Mouse (Mus musculus): ENCODE results near the gene Hsdl1. TPM values are rescaled to one million over a fixed set of nuclear protein-coding genes. Genes with fewer than 3 reads are reported as not detected.

Hsdl1 gene
- polyA plus RNA-seq, 1 experiment from 2014 or later, result 40.4 TPM

DNA sequence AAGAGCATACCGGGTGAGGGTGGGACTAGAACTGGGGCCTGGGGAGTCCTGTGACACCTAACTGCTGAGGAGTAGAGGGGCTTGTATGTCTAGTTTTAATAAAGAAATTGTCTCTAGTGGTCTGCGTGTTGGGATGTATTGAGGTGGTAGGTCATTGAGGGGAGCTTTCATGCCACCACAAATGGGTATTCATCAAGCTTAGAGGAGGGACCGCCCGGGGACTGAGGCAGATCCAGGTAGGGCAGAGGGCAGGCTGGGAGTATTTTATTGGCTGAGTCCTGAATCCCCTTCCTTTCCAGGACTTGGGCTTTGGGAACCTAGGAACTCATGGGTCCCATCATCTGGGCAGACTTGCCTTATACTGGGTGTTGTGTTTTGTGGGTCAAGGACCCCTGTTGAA, 41.8 kb upstream of the Hsdl1 start:
- no peak for DNase-seq (ENCODE audit: low spot score)
- H3K4me3 ChIP-seq (ENCODE audit: low read depth, low read length), result no peak overlapping the region
- H3K27me3 ChIP-seq (replicated peaks; ENCODE audit: control insufficient read depth, insufficient read depth, low read length), result peaks cover 8% of the 10 kb centered on the region; the same call in 1 of the 2 replicates
- no peak overlapping the region for H3K27ac ChIP-seq (ENCODE audit: low read depth, low read length)
- ATAC-seq (replicated peaks; ENCODE audit: low FRiP score), result no peak
- WGBS, result 88% methylated on average over 4 of the region's 4 CpGs
- H3K36me3 ChIP-seq (ENCODE audit: control insufficient read depth, insufficient read depth, low read length), result no peaks in the 10 kb centered on the region
- no peak overlapping the region for H3K9ac ChIP-seq (ENCODE audit: low read depth, low read length)
- H3K4me1 ChIP-seq (replicated peaks; ENCODE audit: control insufficient read depth, insufficient read depth, low read length), result no peaks in the 10 kb centered on the region
- H3K9me3 ChIP-seq (ENCODE audit: control insufficient read depth, low read length), result no peaks in the 10 kb centered on the region
- H3K4me2 ChIP-seq, result no peak overlapping the region

DNA sequence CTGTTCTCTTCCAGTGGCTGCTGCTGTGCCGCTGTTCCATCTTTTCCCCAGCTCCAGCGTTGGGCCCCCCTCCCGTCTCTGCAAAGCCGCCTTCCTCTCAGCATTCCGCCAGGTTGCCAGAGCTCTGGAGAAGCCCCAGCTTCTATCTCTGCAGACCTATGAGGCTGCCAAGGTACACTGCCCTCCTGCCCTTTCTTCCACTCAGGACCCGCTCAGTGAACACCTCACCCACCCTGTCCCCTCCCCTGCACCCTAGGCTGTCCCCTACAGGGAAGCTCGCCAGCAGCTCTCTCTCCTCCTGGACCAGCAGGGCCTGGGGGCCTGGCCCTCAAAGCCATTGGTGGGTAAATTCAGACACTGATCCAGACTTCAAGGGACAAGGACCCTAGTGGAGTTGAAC, 41.4 kb upstream of the Hsdl1 start:
- Histone ChIP-seq H3K9ac (ENCODE audit: low read depth, low read length) (no peak overlapping the region), H3K9me3 (ENCODE audit: control insufficient read depth, low read length) (no peaks in the 10 kb centered on the region), H3K27ac (ENCODE audit: low read depth, low read length) (no peak overlapping the region), H3K4me3 (ENCODE audit: low read depth, low read length) (no peak overlapping the region), H3K27me3 (replicated peaks; ENCODE audit: control insufficient read depth, insufficient read depth, low read length) (peaks cover 8% of the 10 kb centered on the region; the same call in 1 of the 2 replicates), H3K4me1 (replicated peaks; ENCODE audit: control insufficient read depth, insufficient read depth, low read length) (no peaks in the 10 kb centered on the region), H3K4me2 (no peak overlapping the region), H3K36me3 (ENCODE audit: control insufficient read depth, insufficient read depth, low read length) (no peaks in the 10 kb centered on the region)
- 64% methylated on average over 7 of the region's 7 CpGs for WGBS
- ATAC-seq (replicated peaks; ENCODE audit: low FRiP score), result no peak
- DNase-seq (ENCODE audit: low spot score), result no peak

DNA sequence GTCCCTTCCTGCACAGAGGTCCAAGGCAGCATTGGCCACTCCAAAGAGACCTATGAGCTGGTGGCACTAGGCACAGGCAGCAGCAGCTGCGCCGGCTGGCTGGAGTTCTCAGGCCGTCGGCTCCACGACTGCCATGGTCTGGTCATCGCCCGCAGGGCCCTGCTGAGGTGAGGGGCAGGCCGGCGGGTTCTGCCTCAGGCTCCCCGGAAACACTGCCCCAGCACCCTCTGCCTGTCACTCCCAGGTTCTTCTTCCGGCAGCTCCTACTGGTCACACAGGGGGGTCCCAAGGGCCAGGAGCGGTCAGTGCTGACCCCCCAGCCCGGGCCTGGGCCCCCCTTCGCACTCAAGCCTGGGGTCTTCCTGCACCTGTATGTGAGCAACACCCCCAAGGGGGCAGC, 40.1 kb upstream of the Hsdl1 start:
- H3K9me3 ChIP-seq (ENCODE audit: control insufficient read depth, low read length), result no peaks in the 10 kb centered on the region
- ATAC-seq (replicated peaks; ENCODE audit: low FRiP score), result no peak
- 75% methylated on average over 14 of the region's 14 CpGs for WGBS

DNA sequence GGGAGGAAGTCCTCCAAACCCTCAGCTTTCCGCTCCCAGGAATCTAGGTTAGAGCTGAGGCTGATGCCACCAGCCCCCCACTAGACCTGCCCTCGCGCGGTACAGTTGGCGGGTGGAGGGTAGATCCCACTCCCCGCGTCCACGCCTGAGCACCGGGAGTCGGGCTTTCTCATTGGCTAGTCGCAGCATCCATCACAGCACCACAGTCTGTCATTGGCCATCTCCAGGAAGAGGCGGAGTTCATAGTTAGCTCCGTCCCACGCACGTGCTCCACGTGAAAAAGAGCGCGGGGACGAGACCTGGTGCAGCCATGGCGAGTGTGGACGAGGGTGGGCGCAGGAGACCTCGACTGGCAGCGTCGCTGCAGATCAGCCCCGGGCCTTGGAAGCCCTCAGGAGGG, 37.5 kb upstream of the Hsdl1 start, which contains the start of gene Adad2:
Adad2 (plus strand) TSS at position 277 of the 400 bp plus-strand sequence.
- 73% methylated on average over 26 of the region's 26 CpGs for WGBS
- Histone ChIP-seq H3K4me2 (no peak within 1 kb of the TSS), H3K36me3 (ENCODE audit: control insufficient read depth, insufficient read depth, low read length) (no peaks in the 10 kb centered on the region), H3K9me3 (ENCODE audit: control insufficient read depth, low read length) (peaks cover 3% of the 10 kb centered on the region; the same call in 1 of the 2 replicates), H3K4me3 (ENCODE audit: low read depth, low read length) (no peak within 1 kb of the TSS), H3K27me3 (replicated peaks; ENCODE audit: control insufficient read depth, insufficient read depth, low read length) (peaks cover 8% of the 10 kb centered on the region; the same call in 1 of the 2 replicates), H3K9ac (ENCODE audit: low read depth, low read length) (no peak within 1 kb of the TSS), H3K27ac (ENCODE audit: low read depth, low read length) (no peak within 1 kb of the TSS), H3K4me1 (replicated peaks; ENCODE audit: control insufficient read depth, insufficient read depth, low read length) (no peaks in the 10 kb centered on the region)
- DNase-seq (ENCODE audit: low spot score) (no peak), ATAC-seq (replicated peaks; ENCODE audit: low FRiP score) (no peak)

More for the DNA sequence above, 40.1 kb upstream of the Hsdl1 start:
- H3K4me2 ChIP-seq, result no peak overlapping the region
- H3K4me3 ChIP-seq (ENCODE audit: low read depth, low read length), result no peak overlapping the region
- H3K27ac ChIP-seq (ENCODE audit: low read depth, low read length), result no peak overlapping the region
- H3K9ac ChIP-seq (ENCODE audit: low read depth, low read length), result no peak overlapping the region
- no peaks in the 10 kb centered on the region for H3K36me3 ChIP-seq (ENCODE audit: control insufficient read depth, insufficient read depth, low read length)
- H3K27me3 ChIP-seq (replicated peaks; ENCODE audit: control insufficient read depth, insufficient read depth, low read length), result peaks cover 8% of the 10 kb centered on the region; the same call in 1 of the 2 replicates
- no peak for DNase-seq (ENCODE audit: low spot score)
- H3K4me1 ChIP-seq (replicated peaks; ENCODE audit: control insufficient read depth, insufficient read depth, low read length), result no peaks in the 10 kb centered on the region

DNA sequence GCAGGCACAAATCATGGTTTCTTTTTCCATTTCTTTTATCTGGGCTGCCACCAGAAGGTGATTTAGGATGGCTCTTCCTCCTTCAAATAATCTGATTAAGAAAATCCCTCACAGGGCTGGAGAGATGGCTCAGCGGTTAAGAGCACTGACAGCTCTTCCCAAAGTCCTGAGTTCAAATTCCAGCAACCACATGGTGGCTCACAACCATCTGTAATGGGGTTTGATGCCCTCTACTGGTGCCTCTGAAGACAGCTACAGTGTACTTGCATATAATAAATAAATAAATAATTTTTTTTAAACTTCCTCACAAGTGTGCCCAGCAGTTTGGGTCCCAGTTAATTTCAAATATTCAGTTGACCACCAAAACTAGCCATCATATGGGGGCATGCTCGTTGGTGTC, 31.2 kb upstream of the Hsdl1 start:
- no peak overlapping the region for H3K4me3 ChIP-seq (ENCODE audit: low read depth, low read length)
- no peak overlapping the region for H3K9ac ChIP-seq (ENCODE audit: low read depth, low read length)
- WGBS, result 74% methylated on average over 2 of the region's 2 CpGs
- H3K27me3 ChIP-seq (replicated peaks; ENCODE audit: control insufficient read depth, insufficient read depth, low read length), result no peaks in the 10 kb centered on the region
- no peak for DNase-seq (ENCODE audit: low spot score)
- H3K4me2 ChIP-seq, result no peak overlapping the region
- no peak for ATAC-seq (replicated peaks; ENCODE audit: low FRiP score)
- peaks cover 10% of the 10 kb centered on the region for H3K4me1 ChIP-seq (replicated peaks; ENCODE audit: control insufficient read depth, insufficient read depth, low read length)
- H3K9me3 ChIP-seq (ENCODE audit: control insufficient read depth, low read length), result peaks cover 3% of the 10 kb centered on the region; the same call in 1 of the 2 replicates
- peaks cover 4% of the 10 kb centered on the region; the same call in 1 of the 2 replicates for H3K36me3 ChIP-seq (ENCODE audit: control insufficient read depth, insufficient read depth, low read length)
- H3K27ac ChIP-seq (ENCODE audit: low read depth, low read length), result no peak overlapping the region

DNA sequence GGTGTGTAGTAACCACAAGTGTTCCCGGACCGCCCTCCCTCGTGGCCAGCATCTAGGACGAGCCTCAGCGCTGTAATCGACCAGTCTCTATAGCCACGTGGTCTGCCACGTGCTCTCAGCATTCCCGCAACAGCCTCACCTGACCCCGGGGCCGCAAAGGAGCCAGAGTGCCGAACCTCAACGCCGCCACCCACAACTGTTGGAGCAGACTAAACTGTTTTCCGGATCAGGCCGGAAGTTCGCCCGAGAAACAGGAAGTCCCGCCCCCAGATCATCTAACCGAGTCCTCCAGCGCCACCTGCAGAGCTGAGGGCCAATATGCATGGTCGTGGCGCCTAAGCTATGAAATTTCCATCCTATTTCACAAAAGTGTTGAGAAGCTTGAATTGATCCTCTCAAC, 30.0 kb upstream of the Hsdl1 start, which contains the start of gene Taf1c:
Taf1c (minus strand) TSS at position 227 of the 400 bp plus-strand sequence.
- Histone ChIP-seq H3K27me3 (replicated peaks; ENCODE audit: control insufficient read depth, insufficient read depth, low read length) (no peaks in the 10 kb centered on the region), H3K4me3 (ENCODE audit: low read depth, low read length) (peak within 1 kb of the TSS; percentile 74), H3K9me3 (ENCODE audit: control insufficient read depth, low read length) (peaks cover 3% of the 10 kb centered on the region; the same call in 1 of the 2 replicates), H3K36me3 (ENCODE audit: control insufficient read depth, insufficient read depth, low read length) (peaks cover 14% of the 10 kb centered on the region), H3K9ac (ENCODE audit: low read depth, low read length) (peak within 1 kb of the TSS; percentile 76), H3K27ac (ENCODE audit: low read depth, low read length) (peak within 1 kb of the TSS; percentile 60; the same call in 1 of the 2 replicates), H3K4me1 (replicated peaks; ENCODE audit: control insufficient read depth, insufficient read depth, low read length) (peaks cover 10% of the 10 kb centered on the region), H3K4me2 (peak within 1 kb of the TSS; percentile 91)
- WGBS, result under 1% methylated on average over 23 of the region's 23 CpGs
- DNase-seq (ENCODE audit: low spot score), result peak; percentile 92
- ATAC-seq (replicated peaks; ENCODE audit: low FRiP score), result peak; percentile 82

DNA sequence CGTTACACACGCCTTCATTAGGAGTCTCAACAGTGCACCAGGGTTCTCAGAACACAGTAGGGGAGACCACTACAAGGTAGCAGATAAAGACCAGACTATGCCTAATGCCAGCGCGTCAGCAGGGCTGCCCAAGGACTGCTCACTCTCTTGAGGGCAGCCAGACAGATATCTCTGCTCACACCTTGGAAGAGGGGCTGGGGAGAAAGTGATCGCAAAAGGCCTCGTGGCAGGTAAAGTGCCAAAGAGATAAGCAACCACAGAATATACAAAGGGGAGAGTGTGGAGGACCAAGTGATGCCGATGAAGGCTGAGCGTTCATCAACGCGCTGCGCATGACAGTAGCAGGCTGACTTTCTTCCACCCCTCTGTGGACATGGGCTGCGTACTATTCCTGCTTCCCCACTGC, 29.4 kb upstream of the Hsdl1 start:
- WGBS, result 25% methylated on average over 12 of the region's 12 CpGs
- DNase-seq (ENCODE audit: low spot score), result no peak

DNA sequence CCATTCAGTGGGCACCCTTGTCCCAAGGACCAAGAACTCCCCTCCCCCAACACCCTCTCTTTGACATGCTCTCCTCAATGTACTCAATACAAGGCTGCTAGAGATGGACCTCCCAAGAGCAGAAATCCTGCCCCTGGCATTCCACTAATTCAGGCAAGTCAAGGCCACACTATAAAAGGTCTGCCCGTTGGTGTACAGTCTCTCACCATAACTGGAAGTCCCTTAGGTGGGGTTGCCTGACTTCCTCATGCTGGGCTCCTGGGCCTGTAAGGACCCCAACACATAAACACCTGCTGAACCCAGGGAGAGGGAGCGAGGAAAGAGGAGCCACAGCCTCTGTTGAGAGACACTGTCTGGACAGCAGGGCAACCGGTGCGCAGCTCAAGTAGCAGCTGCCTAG, 28.8 kb upstream of the Hsdl1 start:
- H3K27ac ChIP-seq (ENCODE audit: low read depth, low read length), result peak overlapping the region; percentile 60; the same call in 1 of the 2 replicates
- H3K9me3 ChIP-seq (ENCODE audit: control insufficient read depth, low read length), result no peaks in the 10 kb centered on the region
- no peaks in the 10 kb centered on the region for H3K27me3 ChIP-seq (replicated peaks; ENCODE audit: control insufficient read depth, insufficient read depth, low read length)
- H3K4me2 ChIP-seq, result peak overlapping the region; percentile 91
- peak overlapping the region; percentile 74 for H3K4me3 ChIP-seq (ENCODE audit: low read depth, low read length)
- peak overlapping the region; percentile 76 for H3K9ac ChIP-seq (ENCODE audit: low read depth, low read length)
- H3K4me1 ChIP-seq (replicated peaks; ENCODE audit: control insufficient read depth, insufficient read depth, low read length), result peaks cover 10% of the 10 kb centered on the region
- H3K36me3 ChIP-seq (ENCODE audit: control insufficient read depth, insufficient read depth, low read length), result peaks cover 18% of the 10 kb centered on the region
- ATAC-seq (replicated peaks; ENCODE audit: low FRiP score) (no peak), DNase-seq (ENCODE audit: low spot score) (no peak)
- 90% methylated on average over 4 of the region's 4 CpGs for WGBS

More for the DNA sequence above, 29.4 kb upstream of the Hsdl1 start:
- Histone ChIP-seq H3K4me1 (replicated peaks; ENCODE audit: control insufficient read depth, insufficient read depth, low read length) (peaks cover 10% of the 10 kb centered on the region), H3K9me3 (ENCODE audit: control insufficient read depth, low read length) (peaks cover 3% of the 10 kb centered on the region; the same call in 1 of the 2 replicates), H3K4me3 (ENCODE audit: low read depth, low read length) (peak overlapping the region; percentile 74), H3K4me2 (peak overlapping the region; percentile 91), H3K36me3 (ENCODE audit: control insufficient read depth, insufficient read depth, low read length) (peaks cover 14% of the 10 kb centered on the region), H3K27me3 (replicated peaks; ENCODE audit: control insufficient read depth, insufficient read depth, low read length) (no peaks in the 10 kb centered on the region), H3K27ac (ENCODE audit: low read depth, low read length) (peak overlapping the region; percentile 60; the same call in 1 of the 2 replicates), H3K9ac (ENCODE audit: low read depth, low read length) (peak overlapping the region; percentile 76)
- peak; percentile 85 for ATAC-seq (replicated peaks; ENCODE audit: low FRiP score)

DNA sequence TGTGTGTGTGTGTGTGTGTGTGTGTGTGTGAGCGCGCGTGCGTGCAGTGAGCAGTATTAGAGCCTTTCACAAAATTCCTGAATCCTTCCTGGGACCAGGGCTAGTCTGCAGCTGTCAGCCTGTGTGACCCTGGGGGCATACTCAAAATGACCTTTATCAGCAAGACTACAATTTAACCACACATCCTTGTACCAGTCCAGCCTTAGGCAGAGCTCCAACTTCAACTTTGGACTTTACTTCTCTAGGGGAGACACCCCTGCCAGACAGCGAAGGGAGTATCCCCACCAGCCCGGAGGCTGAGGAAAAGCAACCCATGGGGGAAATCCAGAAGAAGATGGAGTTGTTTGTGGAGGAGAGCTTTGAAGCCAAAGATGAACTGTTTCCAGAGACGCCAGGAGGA, 16.5 kb upstream of the Hsdl1 start:
- H3K9ac ChIP-seq (ENCODE audit: low read depth, low read length), result no peak overlapping the region
- no peaks in the 10 kb centered on the region for H3K9me3 ChIP-seq (ENCODE audit: control insufficient read depth, low read length)
- ATAC-seq (replicated peaks; ENCODE audit: low FRiP score) (no peak), DNase-seq (ENCODE audit: low spot score) (no peak)
- H3K4me1 ChIP-seq (replicated peaks; ENCODE audit: control insufficient read depth, insufficient read depth, low read length), result peaks cover 4% of the 10 kb centered on the region; the same call in 1 of the 2 replicates
- H3K27ac ChIP-seq (ENCODE audit: low read depth, low read length), result no peak overlapping the region
- WGBS, result 89% methylated on average over 7 of the region's 7 CpGs
- H3K27me3 ChIP-seq (replicated peaks; ENCODE audit: control insufficient read depth, insufficient read depth, low read length), result no peaks in the 10 kb centered on the region
- H3K4me2 ChIP-seq, result no peak overlapping the region
- no peak overlapping the region for H3K4me3 ChIP-seq (ENCODE audit: low read depth, low read length)
- no peaks in the 10 kb centered on the region for H3K36me3 ChIP-seq (ENCODE audit: control insufficient read depth, insufficient read depth, low read length)
